Mouse (Mus musculus) hindbrain, embryonic 14.5 days (tissue): ENCODE data around the gene Sept5. TPM values are rescaled to one million over a fixed set of nuclear protein-coding genes. Genes with fewer than 3 reads are reported as not detected.

Experiments used
- ATAC-seq: fragments of 200-750 bp; cut with Nextera tagmentation; 2 replicates; pipeline ENCODE4 v1.8.0; 2017; ENCODE audit warnings: moderate number of reproducible peaks, mild to moderate bottlenecking, moderate TSS enrichment, moderate library complexity; ENCODE audit not compliant: low FRiP score
- DNase-seq: peaks from one replicate; pipeline ENCODE4 v3.0.0-alpha.2; 2015; ENCODE audit warnings: low spot score
- H3K27ac ChIP-seq: fragments of 300-500 bp; sonication (generic); 2 replicates; pipeline ENCODE4 v1.5.1; 2014; ENCODE audit warnings: mild to moderate bottlenecking, moderate library complexity
- H3K27me3 ChIP-seq: fragments of 300-500 bp; sonication (generic); 2 replicates; pipeline ENCODE4 v1.6.1; 2014; ENCODE audit warnings: mild to moderate bottlenecking, low read length, mixed read lengths; ENCODE audit not compliant: control insufficient read depth, insufficient read depth
- H3K36me3 ChIP-seq: fragments of 300-500 bp; sonication (generic); replicated peaks from 2 replicates; pipeline ENCODE4 v1.6.1; 2014; ENCODE audit not compliant: control insufficient read depth, insufficient read depth
- H3K4me1 ChIP-seq: fragments of 300-500 bp; sonication (generic); replicated peaks from 2 replicates; pipeline ENCODE4 v1.6.1; 2014; ENCODE audit warnings: antibody characterized with exemption, low read length, mixed read lengths; ENCODE audit not compliant: control insufficient read depth, insufficient read depth
- H3K4me2 ChIP-seq: fragments of 300-500 bp; sonication (generic); replicated peaks from 2 replicates; pipeline ENCODE4 v1.6.1; 2014; ENCODE audit warnings: mild to moderate bottlenecking, moderate library complexity
- H3K4me3 ChIP-seq: fragments of 300-500 bp; sonication (generic); replicated peaks from 2 replicates; pipeline ENCODE4 v1.5.1; 2014; ENCODE audit warnings: mild to moderate bottlenecking, low read length
- H3K9ac ChIP-seq: fragments of 300-500 bp; sonication (generic); 2 replicates; pipeline ENCODE4 v1.6.1; 2014
- H3K9me3 ChIP-seq: fragments of 300-500 bp; sonication (generic); 2 replicates; pipeline ENCODE4 v1.6.1; 2016; ENCODE audit warnings: low read length; ENCODE audit not compliant: control insufficient read depth
- WGBS: fragments of 180-500 bp; shearing (Covaris S2); extraction: QIAGEN DNeasy Blood & Tissue Kit; methylation state at CpG from one replicate; pipeline ENCODE4 v1.1.7; 2014; 5-methylcytosine and 5-hydroxymethylcytosine counted together
- polyA plus RNA-seq: library from polyadenylated mRNA; unstranded; fragments of >200 nt; fragmentation: Nextera tagmentation; extraction: Ambion mirVana; gene quantifications from 2 replicates; pipeline ENCODE4 v1.2.1, GENCODE M21; 2014

The Sept5 gene
- polyA plus RNA-seq, 1 experiment from 2014 or later: 192 TPM

DNA sequence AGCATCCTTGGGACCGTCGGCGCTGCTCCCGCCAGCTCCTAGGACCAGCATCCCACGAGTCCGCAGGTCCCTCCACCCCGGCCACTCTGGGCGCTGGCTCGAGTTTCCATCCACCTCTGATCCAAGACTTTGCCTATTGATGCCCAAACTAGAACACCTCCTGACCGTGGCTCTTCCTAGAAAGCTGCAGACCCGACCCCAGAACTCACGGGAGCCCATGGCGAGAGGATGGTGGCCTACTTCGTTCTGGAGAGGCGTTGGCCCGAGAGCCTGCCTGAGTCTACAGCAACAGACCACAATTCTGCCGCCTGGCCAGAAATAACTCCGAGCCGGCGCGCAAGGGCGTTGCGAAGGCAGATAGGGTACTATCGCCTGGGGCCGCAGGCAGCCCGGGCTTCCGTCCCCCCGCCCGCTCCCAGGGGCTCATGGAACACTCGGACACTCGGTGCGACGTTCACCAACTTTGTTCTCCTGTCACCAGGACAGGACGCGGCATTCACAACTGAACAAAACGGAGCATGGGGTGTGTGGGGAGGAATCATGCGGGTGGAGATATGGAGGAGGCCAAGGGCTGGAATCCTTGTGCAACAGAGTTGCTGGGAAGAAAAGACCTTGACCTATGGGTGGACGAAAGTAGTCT, 8.3 kb downstream of the Sept5 start:
- 8% methylated on average over 38 of the region's 38 CpGs for WGBS
- H3K9me3 ChIP-seq: no peaks in the 10 kb centered on the region

DNA sequence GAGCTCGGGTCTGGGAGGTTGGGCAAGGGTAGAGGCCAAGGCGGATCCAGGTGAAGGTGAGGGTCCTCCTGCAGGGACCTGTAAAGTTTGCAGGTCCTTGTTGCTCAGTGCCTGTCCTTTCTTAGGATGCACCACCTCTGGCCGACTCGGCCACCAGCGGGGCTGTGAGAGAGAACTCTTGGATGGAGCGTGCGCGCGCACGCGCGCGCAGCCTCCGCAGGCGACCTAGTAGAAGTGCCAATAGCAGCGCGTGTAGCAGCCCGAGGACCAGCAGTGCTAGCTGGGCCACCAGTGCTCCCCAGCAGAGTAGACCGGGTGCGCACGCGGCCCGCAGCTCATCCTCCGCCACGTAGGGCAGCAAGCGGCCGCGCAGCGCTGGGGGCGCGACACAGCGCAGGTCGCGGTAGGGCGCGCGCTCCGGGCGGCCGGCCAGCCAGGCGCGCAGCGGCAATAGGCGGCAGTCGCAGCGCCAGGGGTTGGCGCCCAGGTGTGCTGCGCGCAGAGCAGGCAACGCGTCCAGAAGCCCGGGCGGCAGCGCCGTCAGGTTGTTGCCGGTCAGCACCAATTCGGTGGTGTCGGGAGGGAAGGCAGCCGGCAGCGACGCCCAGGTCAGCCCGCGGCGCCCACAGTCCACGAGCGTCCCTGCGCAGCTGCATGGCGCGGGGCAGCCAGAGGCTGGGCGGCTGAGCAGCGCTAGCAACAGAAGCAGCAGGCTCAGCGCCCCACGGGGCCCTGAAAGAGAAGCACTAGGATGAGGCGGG, 9.0 kb downstream of the Sept5 start:
- Histone ChIP-seq H3K36me3 (peaks cover 55% of the 10 kb centered on the region), H3K27ac (no peak overlapping the region), H3K4me2 (peak overlapping the region; percentile 65), H3K27me3 (peaks cover 84% of the 10 kb centered on the region), H3K4me3 (peak overlapping the region; percentile 32), H3K9me3 (no peaks in the 10 kb centered on the region), H3K9ac (peak overlapping the region; percentile 39), H3K4me1 (peaks cover 19% of the 10 kb centered on the region)
- 3% methylated on average over 73 of the region's 74 CpGs for WGBS
- ATAC-seq: peak; percentile 36; the same call in 1 of the 2 replicates
- DNase-seq: peak; percentile 40

More for the DNA sequence above, 8.3 kb downstream of the Sept5 start:
- H3K4me2 ChIP-seq: peak overlapping the region; percentile 65
- peak overlapping the region; percentile 39; the same call in 1 of the 2 replicates for H3K9ac ChIP-seq
- peak overlapping the region; percentile 32 for H3K4me3 ChIP-seq
- H3K27me3 ChIP-seq: peaks cover 87% of the 10 kb centered on the region
- DNase-seq (no peak), ATAC-seq (no peak)
- peaks cover 26% of the 10 kb centered on the region for H3K4me1 ChIP-seq
- H3K36me3 ChIP-seq: peaks cover 55% of the 10 kb centered on the region
- no peak overlapping the region for H3K27ac ChIP-seq

DNA sequence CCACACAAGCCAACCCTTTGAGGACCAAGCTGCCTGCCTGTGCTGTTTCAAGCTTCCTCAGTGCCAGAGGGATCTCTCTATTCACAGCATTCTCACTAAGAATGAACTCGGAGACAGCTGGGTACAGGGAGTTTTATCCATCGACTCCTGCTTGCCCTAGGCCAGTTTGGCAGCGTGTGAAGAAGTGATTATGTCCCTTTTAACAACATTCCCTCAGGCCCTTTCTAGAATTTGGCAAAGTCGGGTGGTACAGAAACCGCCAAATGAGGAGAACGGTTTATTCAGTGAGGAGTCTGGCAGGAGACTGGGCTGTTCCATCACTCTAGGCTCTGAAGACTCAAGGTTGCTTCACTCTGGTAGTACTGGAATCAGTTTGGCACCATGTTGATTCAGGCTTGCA, 9.6 kb downstream of the Sept5 start:
- Histone ChIP-seq H3K27ac (no peak overlapping the region), H3K4me1 (0 out of 2 replicates have a peak, but pooled peaks cover 15% of the 10 kb centered on the region), H3K9ac (no peak overlapping the region), H3K27me3 (peaks cover 79% of the 10 kb centered on the region), H3K9me3 (no peaks in the 10 kb centered on the region), H3K4me2 (0 out of 2 replicates have a peak overlapping the region, but pooled peaks have one; percentile 65), H3K36me3 (peaks cover 49% of the 10 kb centered on the region), H3K4me3 (peak overlapping the region; percentile 32)
- no peak for ATAC-seq
- 22% methylated on average over 6 of the region's 6 CpGs for WGBS
- no peak for DNase-seq

DNA sequence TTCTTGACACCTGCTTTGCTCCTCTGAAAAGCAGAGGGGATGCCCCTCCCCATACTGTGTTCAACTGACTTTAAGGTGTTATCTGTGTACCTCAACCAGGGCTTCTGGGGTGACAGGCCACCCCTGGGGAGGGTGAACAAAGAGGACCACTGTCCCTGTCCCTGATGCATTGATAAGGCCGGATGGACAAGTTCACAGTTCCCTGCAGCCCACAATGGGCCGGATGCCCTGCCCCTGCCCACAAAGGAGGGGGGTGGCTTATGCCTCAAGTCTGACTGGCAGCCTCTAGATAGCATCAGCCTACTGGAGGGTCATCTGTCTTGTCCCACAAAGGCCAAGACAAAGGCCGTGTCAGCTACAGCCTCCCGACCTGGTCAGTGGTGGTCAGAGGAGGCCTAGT, 10.6 kb downstream of the Sept5 start:
- Histone ChIP-seq H3K36me3 (peaks cover 38% of the 10 kb centered on the region), H3K27me3 (peaks cover 68% of the 10 kb centered on the region), H3K4me1 (0 out of 2 replicates have a peak, but pooled peaks cover 15% of the 10 kb centered on the region), H3K27ac (no peak overlapping the region), H3K9ac (no peak overlapping the region), H3K4me3 (no peak overlapping the region), H3K9me3 (no peaks in the 10 kb centered on the region), H3K4me2 (no peak overlapping the region)
- WGBS: 13% methylated on average over 4 of the region's 4 CpGs
- DNase-seq (no peak), ATAC-seq (no peak)

DNA sequence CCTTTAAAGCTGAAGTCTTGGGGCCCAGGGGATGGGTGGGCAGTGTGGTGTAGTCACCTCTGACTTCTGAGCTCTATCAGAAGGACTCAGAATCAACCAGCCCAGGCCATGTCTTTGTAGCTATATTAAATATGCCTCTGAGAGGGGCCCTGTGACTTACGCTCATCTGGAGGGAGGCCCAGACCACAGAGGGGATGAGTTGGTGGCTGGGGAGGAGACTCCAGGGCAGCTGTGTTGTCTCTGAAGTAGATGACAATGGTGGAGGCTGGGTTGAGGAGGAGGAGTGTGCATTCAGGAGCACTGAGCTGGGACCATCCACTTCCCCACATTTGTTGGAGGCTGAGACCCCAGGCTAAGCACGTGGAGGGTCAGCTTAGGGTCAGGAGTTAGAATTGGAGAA, 11.5 kb downstream of the Sept5 start:
- H3K4me3 ChIP-seq: no peak overlapping the region
- H3K36me3 ChIP-seq: peaks cover 30% of the 10 kb centered on the region
- DNase-seq (no peak), ATAC-seq (no peak)
- no peaks in the 10 kb centered on the region for H3K9me3 ChIP-seq
- WGBS: 45% methylated on average over 2 of the region's 2 CpGs
- no peak overlapping the region for H3K27ac ChIP-seq
- H3K4me2 ChIP-seq: no peak overlapping the region
- H3K27me3 ChIP-seq: peaks cover 60% of the 10 kb centered on the region
- no peak overlapping the region for H3K9ac ChIP-seq
- 0 out of 2 replicates have a peak, but pooled peaks cover 15% of the 10 kb centered on the region for H3K4me1 ChIP-seq

DNA sequence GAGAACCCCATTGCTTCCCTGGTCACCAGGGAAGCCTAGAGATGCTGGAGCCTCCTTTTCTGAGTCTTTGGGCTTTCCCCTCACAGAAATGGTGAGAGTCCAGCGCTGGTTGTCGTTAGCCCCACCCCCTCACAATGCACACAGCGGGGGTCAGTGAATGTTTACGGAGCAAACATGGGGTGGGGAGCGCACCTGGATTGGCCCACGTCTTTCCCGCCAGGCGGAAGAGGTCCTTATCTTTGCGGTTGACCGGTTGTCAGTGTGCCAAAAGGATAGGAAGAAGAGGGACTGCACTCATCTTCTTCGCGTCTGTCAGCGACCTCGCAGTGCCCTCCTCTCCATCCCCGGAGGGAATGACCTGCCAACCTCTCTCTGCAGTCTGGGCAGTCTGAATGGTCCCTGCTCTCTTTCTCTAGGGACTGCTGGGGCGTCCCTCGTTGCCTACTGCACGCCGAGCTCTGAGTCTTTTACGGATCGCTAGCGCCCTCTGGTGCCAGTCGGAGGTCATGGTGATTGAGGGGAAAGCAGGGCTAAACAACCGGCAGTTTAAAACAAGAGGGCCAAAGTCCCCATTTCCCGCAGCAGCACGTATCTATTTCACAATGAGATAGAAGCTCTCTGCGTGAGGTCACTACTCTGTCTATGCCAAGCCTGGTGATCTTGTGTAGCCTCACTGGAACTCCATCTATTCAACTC, 12.2 kb downstream of the Sept5 start:
- Histone ChIP-seq H3K9me3 (no peaks in the 10 kb centered on the region), H3K9ac (no peak overlapping the region; the same call in 1 of the 2 replicates), H3K27ac (no peak overlapping the region), H3K27me3 (peaks cover 52% of the 10 kb centered on the region), H3K36me3 (peaks cover 22% of the 10 kb centered on the region), H3K4me1 (0 out of 2 replicates have a peak, but pooled peaks cover 15% of the 10 kb centered on the region), H3K4me3 (peak overlapping the region; percentile 20), H3K4me2 (peak overlapping the region; percentile 58)
- ATAC-seq (peak; percentile 65), DNase-seq (peak; percentile 92)
- 1% methylated on average over 27 of the region's 27 CpGs for WGBS

DNA sequence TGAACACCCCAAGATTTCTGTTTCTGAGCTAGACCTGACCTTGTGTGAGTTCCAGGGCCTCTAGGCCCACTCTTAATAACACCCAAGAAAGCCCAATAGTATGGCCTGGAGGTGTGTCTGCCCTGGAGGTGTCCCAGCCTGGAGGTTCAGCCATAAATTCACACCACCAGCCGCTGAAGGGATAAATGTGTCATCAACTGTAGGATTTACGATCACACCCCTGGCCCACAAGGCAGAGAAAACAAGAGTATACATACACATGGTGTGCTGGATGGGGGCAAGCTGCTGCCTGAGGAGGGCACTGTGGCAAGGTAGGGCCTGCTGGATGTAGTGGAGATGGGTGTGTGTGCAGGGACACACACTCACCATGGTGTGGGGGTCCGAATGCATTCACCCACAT, 16.5 kb downstream of the Sept5 start:
- Histone ChIP-seq H3K9me3 (no peaks in the 10 kb centered on the region), H3K27ac (no peak overlapping the region), H3K9ac (no peak overlapping the region), H3K4me3 (no peak overlapping the region), H3K27me3 (peaks cover 17% of the 10 kb centered on the region), H3K4me2 (no peak overlapping the region), H3K4me1 (0 out of 2 replicates have a peak, but pooled peaks cover 5% of the 10 kb centered on the region), H3K36me3 (no peaks in the 10 kb centered on the region)
- WGBS: 81% methylated on average over 3 of the region's 3 CpGs
- ATAC-seq (no peak), DNase-seq (no peak)

DNA sequence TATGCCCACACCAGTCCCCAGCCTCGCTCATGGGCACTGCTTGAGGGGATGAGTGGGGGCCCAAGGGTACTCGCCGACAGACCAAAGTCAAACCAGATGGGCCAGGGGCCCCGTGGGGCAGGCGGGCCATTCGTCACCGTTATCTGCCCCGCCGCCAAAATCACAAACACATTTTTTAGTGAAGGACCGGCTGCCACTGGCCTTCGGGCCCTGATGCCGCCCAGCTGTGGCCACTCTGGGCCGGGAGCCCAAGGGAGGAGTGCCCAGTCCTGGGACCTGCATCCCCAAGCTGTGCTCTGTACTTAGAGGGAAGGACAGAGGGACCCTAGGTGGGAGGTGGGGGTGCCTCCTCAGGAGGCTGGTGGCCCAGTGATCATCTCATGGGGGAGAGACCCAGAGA, 18.0 kb downstream of the Sept5 start:
- ATAC-seq (no peak), DNase-seq (no peak)
- Histone ChIP-seq H3K36me3 (no peaks in the 10 kb centered on the region), H3K4me1 (no peaks in the 10 kb centered on the region), H3K9me3 (no peaks in the 10 kb centered on the region), H3K27ac (no peak overlapping the region), H3K27me3 (peaks cover 12% of the 10 kb centered on the region), H3K4me3 (no peak overlapping the region), H3K9ac (no peak overlapping the region), H3K4me2 (no peak overlapping the region)
- WGBS: 57% methylated on average over 13 of the region's 13 CpGs

DNA sequence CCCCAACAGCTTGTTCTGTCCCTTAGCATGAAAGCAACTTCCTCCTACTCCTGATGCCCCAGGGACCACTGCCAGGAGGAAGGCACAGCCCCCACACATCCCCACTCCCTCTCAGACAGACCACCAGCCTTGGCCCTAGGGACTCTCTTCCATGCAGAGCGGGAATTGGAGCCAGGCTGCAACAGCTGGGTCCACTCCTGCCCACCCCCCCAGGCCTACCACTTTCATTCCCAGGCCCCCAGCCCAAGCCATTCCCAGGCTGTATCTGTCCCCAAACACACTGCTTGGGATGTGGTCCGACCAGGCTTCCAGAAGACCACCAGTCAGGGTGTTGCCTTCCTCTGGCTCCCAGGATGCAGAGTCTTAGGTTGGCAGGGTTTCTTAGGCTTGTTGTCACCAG, 20.7 kb downstream of the Sept5 start:
- Histone ChIP-seq H3K9me3 (no peaks in the 10 kb centered on the region), H3K36me3 (no peaks in the 10 kb centered on the region), H3K9ac (no peak overlapping the region), H3K4me1 (no peaks in the 10 kb centered on the region), H3K4me2 (no peak overlapping the region), H3K27ac (no peak overlapping the region), H3K27me3 (peaks cover 7% of the 10 kb centered on the region; the same call in 1 of the 2 replicates), H3K4me3 (no peak overlapping the region)
- ATAC-seq: no peak
- 52% methylated on average over 2 of the region's 2 CpGs for WGBS
- DNase-seq: no peak
